Mouse (Mus musculus): Measurements from ENCODE around the gene Gtf3c2.

The Gtf3c2 gene

DNA sequence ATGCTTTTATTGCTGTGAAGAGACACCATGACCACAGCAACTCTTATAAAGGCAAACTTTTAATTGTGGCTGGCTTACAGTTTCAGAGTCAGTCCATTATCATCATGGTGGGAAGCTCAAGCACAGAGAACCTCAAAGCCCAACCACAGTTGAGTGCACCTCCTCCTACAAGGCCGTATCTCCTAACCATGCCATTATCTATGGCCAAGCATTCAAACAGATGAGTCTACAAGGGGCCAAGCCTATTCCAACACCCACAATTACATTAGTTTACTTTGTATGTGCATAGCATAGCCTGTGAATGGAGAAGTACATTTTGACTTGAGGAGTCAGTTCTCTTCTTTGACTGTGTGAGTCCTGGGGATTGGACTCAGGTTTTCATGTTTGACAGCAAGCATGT, 15.1 kb downstream of the Gtf3c2 start:
- in situ Hi-C loops (cut with MboI; ENCODE audit: unreplicated experiment in 2 of 2): no loop called here

DNA sequence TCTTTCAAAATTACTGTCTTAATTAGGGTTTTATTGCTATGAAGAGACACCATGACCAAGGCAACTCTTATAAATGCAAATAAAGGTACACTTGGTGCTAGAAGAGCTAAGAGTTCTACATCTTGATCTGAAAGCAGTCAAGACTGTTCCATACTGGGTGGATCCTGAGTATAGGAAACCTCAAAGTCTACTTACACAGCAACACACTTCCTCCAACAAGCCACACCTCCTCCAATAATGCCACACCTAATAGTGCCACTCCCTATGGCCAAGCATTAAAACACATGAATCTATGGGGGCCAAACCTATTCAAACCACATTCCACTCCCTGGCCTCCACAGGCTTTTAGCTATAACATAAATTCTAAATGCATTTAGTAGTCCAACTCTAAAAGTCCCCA, 17.5 kb downstream of the Gtf3c2 start:
- in situ Hi-C loops (cut with MboI; ENCODE audit: unreplicated experiment in 2 of 2): no loop called here

DNA sequence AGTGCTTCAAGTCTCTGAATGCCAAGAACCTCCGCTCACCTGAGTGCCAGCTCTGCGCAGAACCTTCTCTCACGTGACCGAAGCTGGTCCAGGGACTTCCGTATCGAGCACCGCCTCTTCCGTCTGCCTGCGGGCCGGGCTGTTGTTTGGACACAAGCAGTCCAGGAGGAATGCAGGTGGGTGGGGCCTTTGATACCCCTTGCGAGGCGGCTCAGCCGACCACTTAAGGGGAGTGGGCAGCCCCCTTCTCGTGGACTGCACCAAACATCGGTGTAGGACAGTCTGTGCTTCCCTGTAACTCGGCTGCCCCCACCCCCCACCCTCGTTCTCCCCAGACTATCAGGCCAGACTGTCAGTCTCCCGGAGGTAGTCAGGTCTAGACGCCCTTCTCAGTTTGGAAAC, 25.8 kb downstream of the Gtf3c2 start, which contains the start of gene Mpv17:
TSS of gene Mpv17 (minus strand) at position 100 of the 402 bp plus-strand sequence.
- in situ Hi-C loops (cut with MboI; ENCODE audit: unreplicated experiment in 2 of 2): no loop called here

DNA sequence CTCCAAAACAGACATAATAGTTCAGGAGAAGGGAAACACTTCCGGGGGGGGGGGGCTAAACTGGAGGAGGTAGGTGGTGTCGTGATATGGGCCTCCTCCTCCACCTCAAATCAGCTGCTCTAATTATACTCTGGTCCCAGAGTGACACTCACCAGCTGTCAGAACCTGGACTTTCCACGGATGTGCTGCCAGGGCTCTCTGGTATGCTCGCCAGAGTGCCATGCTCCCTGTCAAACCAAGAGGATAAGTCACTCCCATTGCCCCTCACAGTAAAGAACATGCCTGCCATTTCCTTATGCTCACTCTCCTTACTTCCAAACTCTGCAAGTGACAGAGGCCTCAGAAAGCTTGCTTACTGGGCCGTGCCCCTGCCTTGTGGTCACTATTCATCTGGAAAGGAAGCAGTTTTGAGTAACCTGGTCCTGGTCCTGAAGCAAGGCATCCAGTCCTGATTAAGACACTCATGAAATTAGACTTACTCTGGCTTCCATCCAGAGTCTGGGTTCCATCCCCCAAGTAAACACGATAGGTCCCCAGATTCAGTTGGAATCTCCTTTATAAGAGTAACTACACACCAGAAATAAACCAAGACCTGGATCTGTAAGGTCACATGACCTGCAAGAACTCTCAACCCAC, 26.3 kb downstream of the Gtf3c2 start:
- in situ Hi-C loops (cut with MboI; ENCODE audit: unreplicated experiment in 2 of 2): no loop called here

DNA sequence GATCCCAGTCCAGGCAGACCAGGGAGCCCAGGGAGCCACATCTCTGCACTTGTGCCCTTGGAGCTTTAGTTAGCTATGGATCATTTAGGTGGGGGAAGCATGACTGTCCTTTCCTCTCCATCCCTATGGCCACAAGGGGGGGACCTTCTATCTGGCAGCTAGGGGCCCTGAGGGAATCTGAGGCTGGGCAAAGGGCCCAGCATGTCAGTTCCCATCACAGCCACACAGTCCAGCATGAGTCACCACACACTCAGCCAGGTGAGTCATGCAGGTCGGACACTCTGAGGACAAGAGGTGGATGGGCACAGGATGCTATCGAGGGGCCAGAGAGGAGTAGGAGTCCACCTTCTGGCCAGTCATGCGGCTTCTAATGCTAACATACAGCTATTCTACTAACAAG, 28.2 kb downstream of the Gtf3c2 start:
- in situ Hi-C loops (cut with MboI; ENCODE audit: unreplicated experiment in 2 of 2): no loop called here

- in situ Hi-C loops (cut with MboI; ENCODE audit: unreplicated experiment in 2 of 2): no loop called here
Measured at GRCm38 (mm10) chr5:31149781-31150180, 30.2 kb downstream of the Gtf3c2 start.

DNA sequence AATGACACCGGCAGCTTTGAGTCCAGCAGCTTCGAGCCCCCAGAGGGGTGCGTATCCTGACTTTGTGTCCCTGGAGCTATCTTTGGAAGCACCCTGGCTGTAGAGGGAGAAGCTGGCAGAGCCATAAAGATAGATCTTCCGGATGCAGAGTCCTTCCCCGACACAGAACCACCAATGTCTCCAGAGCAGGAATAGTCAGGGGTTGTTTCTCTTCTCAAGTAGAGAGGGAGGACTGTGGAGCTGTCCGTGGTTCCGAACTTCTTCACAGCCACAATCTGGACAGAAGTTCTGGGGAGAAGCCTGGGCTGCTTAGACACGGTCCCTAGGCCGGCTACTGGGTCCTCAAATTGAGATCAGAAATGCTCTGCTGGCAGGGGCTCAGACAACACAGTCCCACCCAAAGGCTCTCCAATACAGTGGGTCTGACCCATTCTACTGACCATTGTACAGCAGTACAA, 40.9 kb downstream of the Gtf3c2 start:
- in situ Hi-C loops (cut with MboI; ENCODE audit: unreplicated experiment in 2 of 2): no loop called here

- in situ Hi-C loops (cut with MboI; ENCODE audit: unreplicated experiment in 2 of 2): no loop called here
Measured at GRCm38 (mm10) chr5:31138241-31138967, 41.5 kb downstream of the Gtf3c2 start, which contains the start of gene Ucn. Gene Ucn, minus strand, starts transcription at chr5:31138829.

- in situ Hi-C loops (cut with MboI; ENCODE audit: unreplicated experiment in 2 of 2): no loop called here
Measured at GRCm38 (mm10) chr5:31137658-31138057, 42.3 kb downstream of the Gtf3c2 start.

GRCm38 (mm10) chr5:31136730-31137424, 43.1 kb downstream of the Gtf3c2 start:
- in situ Hi-C loops (cut with MboI; ENCODE audit: unreplicated experiment in 2 of 2): no loop called here

DNA sequence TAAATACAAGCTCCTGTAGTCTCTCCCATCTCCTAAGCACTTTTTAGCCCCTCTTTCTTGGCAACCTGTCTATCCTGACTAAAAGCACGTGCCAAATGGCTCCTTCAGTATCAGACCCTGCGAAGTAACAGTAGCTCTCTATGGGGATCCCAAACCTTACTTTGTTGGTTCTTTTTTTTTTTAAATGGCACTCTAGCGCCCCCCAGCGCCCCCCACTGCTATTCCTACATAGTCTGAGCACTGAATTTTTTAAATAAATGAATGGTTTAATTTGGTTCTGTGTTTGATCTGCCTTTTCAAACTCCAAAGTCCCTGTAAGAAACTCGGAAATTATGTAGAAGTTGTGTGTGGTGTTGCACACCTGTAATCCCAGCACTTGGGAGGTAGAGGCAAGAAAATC, 53.9 kb downstream of the Gtf3c2 start:
- in situ Hi-C loops (cut with MboI; ENCODE audit: unreplicated experiment in 2 of 2): no loop called here

- in situ Hi-C loops (cut with MboI; ENCODE audit: unreplicated experiment in 2 of 2): no loop called here
Measured at GRCm38 (mm10) chr5:31123481-31123880, 56.5 kb downstream of the Gtf3c2 start.

- in situ Hi-C loops (cut with MboI; ENCODE audit: unreplicated experiment in 2 of 2): no loop called here
Measured at GRCm38 (mm10) chr5:31121111-31121510, 58.8 kb downstream of the Gtf3c2 start.

- in situ Hi-C loops (cut with MboI; ENCODE audit: unreplicated experiment in 2 of 2): no loop called here
Measured at GRCm38 (mm10) chr5:31116912-31117311, 63.0 kb downstream of the Gtf3c2 start.

DNA sequence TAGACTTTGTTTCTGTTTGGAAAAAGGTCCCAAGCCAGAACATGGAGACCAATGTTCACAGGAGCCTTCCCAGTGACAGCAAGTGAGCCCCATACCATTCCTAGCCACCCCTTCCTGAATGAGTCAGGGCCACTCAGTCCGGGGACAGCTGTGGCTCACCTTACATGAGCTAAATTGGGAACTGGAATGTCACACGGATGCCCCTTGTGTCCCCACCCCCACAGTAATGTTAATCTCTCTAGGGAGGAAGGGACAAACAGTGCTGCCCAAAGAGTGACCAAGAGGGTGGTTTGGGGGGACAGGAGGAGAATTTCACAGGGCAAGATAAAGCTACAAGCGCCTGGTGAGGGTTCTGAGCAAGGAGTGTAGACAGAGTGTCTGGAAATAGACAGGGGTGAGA, 63.6 kb downstream of the Gtf3c2 start, which contains the start of gene Trim54:
TSS of gene Trim54 (plus strand) at position 359 of the 400 bp plus-strand sequence.
- in situ Hi-C loops (cut with MboI; ENCODE audit: unreplicated experiment in 2 of 2): no loop called here

DNA sequence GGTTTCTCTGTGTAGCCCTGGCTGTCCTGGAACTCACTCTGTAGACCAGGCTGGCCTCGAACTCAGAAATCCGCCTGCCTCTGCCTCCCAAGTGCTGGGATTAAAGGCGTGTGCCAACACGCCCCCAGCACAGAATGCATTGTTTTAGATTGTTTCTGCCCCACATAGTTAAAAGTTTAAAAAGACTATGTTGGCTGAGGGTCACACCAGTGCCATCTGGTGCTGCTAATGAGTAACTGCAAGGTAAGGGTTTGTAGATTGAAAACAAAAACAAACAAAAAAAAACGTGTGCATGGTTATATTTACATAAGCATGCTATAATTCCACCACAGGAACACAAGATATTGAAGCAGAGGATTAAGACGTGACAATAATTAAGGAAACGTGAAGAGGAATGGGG, 69.2 kb downstream of the Gtf3c2 start:
- in situ Hi-C loops (cut with MboI; ENCODE audit: unreplicated experiment in 2 of 2): no loop called here

DNA sequence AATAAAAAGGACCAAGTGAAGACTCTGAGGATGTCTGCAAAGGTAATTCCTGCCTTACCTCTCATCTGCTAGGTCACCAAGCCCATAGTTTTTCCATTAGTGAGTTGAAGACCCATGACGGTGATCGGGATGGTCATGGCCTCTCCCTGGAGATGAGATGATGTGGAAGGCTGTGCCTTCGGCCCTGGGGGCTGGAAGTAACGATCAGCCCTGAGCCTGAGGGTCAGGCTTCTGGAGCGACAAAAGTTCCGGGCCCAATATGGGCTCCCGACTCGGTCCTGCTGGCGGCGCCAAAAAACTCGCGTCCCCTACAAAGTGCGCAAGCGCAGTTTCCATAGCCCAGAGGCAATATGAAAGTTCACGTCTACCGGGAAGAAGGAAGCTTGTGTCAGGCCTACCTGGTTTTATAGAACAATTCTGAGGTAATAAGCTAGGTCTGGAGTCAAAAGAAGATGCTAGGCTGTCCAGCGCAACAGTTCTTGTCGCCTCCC, 71.9 kb downstream of the Gtf3c2 start, which contains the start of gene Slc30a3:
TSS of gene Slc30a3 (minus strand) at position 238 of the 491 bp plus-strand sequence.
- in situ Hi-C loops (cut with MboI; ENCODE audit: unreplicated experiment in 2 of 2): loop anchor here in 1 of 2 experiments (10.0 kb wide), 1 partner anchor 103 kb away; no protein-coding TSS in a partner anchor
